Mouse (Mus musculus) erythroid progenitor cell, adult 5-6 weeks (primary cell): ENCODE data around the gene Rhot2. TPM values are rescaled to one million over a fixed set of nuclear protein-coding genes. Genes with fewer than 3 reads are reported as not detected.

Experiments used
- ATAC-seq: replicated peaks from 2 replicates; pipeline ENCODE4 v1.8.0; 2016; ENCODE audit warnings: moderate number of reproducible peaks, mild to moderate bottlenecking, moderate TSS enrichment, inconsistent platforms; ENCODE audit not compliant: poor library complexity, low FRiP score, severe bottlenecking
- total RNA-seq, 2 experiments: library from RNA; stranded (forward) in 1 of 2; stranded (reverse) in 1 of 2; fragments of 150-400 nt in 1 of 2; fragments of 186-747, 209-891 nt in 1 of 2; gene quantifications; 2 replicates each; pipeline versions ENCODE4 v1.2.3 to v1.2.4; 2015 to 2017; ENCODE audit warnings: low replicate concordance in 2 of 2

Gene Rhot2
- total RNA-seq, 2 experiments from 2014 or later = 34.4 to 41.5 TPM

DNA sequence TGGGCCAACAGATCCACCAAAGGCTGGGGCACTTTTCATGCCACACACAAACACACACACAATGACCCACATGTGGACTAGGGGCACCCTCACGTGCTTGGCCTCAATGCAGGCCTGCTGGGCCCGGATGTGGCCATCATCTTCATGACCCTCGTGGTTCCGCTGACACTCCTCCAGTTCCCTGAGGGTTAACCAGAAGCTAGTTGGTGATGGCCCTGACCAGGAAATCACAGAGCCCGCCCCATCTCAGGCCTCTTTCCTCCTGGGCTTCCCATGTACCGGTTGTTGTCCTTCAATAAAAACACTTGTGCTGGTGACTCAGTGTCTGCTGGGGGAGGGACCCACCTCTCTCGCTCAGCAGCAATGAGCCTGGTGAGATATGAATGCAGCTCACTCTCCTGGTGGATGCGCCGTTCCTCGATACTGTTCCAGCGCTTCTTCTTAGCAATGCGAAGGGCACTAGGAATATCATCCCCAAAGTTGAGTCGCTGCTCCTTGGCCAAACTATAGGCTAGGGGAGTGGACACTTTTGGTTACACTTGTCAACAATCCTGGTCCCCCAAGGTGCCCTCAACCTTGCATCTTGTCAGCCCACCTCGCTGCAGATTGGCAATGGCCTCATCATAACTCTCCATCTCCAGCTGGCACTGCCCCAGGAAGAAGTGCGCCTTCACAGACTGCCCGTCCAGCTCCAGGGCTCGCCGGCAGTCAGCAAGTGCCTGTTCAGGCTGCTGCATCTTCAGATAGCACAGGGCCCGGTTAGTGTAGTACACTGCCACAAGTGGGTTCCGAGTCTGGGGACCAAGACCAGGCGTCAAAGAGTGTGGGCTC, 13.0 kb downstream of the Rhot2 start:
- no peak for ATAC-seq

DNA sequence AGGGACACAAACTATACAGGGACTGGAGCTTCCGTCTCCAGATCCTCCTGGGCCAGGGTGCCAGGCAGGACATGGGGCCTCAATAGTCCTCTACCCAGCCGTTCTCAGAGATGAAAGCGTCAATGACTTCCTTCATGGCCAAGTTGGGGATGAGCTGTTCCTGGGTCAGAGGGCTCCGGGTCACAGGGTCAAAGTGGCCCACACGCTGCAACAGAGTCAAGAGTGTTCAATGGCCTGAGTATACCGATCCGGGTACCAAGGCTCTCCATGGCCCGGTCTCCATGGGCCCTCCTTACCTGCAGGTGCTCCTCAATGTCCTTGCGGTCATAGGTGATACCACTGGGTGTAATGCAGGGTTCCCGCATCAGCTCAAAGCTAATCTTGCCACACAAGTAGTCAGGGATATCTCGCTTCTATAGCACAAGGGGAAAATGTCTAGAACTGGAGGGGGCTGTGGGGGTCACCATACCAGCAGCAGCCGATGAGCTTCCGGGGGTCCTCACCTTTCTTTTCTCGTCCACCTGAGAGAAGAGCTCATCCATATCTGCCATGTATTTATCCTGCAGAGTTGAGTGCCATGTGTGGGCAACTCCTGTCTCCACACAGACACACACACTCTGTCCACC, 13.7 kb downstream of the Rhot2 start:
- no peak for ATAC-seq

DNA sequence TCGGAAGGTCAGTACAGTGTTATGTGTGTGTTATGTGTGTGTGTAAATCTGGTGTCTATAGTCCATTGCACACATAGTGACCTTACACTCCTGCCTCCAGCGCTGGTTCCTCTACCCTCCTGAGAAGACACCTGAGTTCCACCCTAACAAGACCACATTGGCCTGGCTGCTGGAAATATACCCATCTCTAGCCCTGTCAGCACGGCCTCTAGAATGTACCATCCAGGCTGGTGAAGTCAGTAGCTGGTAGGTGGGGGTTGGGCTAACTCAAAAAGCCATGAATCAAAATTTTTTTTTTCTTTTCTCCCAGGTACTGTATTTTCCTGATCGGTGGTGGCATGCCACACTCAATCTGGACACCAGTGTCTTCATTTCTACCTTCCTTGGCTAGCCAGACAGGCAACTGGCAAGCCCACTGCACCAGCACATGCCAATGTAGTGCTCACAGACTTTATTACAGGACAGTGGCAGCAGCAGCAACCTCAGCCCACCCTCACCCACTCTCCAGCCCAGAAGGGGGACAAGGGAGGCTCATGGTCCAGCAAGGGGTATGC, 14.4 kb downstream of the Rhot2 start:
- no peak for ATAC-seq

DNA sequence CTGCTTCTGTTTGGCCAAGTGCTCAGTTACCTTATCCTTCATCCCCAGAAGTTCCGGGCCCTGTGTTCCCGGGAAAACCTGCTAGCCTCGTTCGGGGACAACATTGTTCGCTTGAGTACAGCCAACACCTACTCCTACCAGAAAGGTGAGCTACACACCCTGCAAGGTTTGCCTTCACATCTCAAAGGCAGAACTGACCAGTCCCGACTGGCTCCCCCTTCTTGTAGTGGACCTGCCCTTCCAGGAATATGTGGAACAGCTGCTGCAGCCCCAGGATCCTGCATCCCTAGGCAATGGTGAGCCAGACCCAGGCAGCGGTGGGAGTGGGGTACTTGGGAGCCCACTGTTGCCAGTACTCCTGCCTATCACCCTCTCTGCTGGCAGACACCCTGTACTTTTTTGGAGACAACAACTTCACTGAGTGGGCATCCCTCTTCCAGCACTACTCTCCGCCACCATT, 15.1 kb downstream of the Rhot2 start:
- no peak for ATAC-seq

DNA sequence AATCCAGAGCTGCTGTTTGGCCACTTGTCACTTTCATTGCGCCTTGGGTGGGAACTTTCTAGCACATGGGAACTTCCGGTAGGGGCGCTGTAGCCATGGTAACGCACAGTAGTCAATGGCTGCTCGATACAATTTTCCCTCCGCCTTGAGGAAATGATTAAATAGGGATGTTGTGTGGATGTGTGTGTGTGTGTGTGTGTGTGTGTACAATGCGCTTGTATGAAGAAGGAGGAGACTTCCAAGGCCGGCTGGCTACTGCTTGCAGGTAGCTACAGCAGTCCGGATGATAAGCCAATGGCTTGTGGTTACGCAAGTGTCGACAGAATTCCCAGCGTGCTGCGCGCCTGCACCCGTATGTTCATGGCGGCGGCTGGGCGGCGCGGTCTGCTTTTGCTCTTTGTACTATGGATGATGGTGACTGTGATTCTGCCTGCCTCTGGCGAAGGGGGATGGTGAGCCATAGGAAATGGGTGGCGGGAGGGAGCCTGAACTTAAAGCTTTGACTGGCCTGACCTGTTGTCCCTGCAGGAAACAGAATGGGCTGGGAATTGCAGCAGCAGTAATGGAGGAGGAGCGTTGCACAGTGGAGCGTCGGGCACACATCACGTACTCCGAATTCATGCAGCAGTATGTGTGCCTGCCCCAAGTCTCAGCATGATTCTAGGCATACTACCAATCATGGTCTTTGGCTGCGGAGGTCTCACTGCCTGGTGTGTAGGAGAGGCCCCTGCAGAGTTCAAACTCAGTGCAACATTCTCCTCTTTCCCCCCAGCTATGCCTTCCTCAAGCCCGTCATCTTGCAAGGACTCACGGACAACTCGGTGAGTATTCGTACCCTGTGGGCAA, 15.7 kb downstream of the Rhot2 start, which contains the start of gene Jmjd8:
Gene Jmjd8 (plus strand): TSS at position 156 of the 846 bp plus-strand sequence.
- ATAC-seq = peak; percentile 62

DNA sequence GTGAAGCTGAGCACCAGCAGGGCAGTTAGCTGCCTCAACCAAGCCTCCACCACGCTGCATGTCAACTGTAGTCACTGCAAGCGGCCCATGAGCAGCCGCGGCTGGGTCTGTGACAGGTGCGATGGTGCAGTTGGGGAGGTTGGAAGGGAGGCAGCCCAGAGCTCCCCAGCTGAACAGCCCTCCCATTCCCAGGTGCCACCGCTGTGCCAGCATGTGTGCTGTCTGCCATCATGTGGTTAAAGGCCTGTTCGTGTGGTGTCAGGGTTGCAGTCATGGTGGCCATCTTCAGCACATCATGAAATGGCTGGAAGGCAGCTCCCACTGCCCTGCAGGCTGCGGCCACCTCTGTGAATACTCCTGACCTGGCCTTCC, 16.4 kb downstream of the Rhot2 start:
- no peak for ATAC-seq

DNA sequence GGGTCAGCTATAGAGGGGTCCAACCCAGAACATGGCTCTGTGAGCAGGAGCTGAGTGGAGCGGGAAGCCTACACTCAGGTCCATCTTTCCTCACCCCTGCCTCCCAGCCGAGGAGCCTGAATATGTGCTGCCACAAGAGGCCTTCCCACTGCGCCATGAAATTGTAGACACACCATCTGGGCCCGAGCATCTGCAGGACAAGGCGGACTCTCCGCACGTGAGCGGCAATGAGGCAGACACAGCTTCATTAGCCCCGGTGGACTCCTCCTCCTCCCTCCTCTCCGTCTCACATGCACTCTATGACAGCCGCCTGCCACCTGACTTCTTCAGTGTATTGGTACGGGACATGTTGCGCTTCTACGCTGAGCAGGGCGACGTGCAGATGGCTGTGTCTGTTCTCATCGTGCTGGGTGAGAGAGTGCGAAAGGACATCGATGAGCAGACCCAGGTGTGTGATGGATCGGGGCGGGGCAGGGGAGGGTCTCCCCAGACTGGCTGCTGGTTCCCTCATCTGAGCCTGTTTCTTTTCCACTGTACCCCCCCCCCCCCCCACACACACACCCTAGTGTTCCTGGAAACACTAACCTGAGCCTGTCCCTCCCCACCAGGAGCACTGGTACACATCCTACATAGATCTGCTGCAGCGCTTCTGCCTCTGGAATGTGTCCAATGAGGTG, 17.0 kb downstream of the Rhot2 start:
- ATAC-seq = no peak

DNA sequence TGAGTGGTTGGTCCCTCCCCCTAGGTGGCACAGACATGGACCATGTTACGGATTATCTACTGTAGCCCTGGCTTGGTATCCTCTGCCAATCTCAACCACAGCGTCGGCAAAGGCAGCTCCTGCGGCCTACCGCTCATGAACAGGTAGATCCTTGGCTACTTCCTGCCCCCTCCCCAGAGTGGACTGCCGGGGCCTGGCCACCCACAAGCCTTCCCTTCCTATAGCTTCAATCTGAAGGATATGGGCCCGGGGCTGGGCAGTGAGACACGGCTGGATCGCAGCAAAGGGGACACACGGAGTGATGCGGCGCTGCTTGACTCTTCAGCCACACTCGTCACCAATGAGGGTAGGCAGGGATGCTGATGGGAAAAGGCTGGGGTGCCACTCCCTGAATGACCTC, 17.6 kb downstream of the Rhot2 start:
- ATAC-seq = no peak

DNA sequence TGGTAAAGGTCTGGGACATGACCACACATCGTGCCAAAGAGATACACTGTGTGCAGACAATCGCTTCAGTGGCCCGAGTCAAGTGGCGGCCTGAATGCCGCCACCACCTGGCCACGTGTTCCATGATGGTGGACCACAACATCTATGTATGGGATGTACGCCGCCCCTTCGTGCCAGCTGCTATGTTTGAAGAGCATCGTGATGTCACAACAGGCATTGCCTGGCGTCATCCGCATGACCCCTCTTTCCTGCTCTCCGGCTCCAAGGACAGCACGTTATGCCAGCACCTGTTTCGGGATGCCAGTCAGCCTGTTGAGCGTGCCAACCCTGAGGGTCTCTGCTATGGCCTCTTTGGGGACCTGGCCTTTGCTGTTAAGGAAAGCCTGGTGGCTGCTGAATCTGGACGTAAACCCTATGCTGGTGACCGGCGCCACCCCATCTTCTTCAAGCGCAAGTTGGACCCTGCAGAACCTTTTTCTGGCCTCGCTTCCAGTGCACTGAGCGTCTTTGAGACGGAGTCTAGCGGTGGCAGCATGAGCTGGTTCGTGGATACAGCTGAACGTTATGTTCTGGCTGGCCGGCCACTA, 18.6 kb downstream of the Rhot2 start:
- no peak for ATAC-seq

DNA sequence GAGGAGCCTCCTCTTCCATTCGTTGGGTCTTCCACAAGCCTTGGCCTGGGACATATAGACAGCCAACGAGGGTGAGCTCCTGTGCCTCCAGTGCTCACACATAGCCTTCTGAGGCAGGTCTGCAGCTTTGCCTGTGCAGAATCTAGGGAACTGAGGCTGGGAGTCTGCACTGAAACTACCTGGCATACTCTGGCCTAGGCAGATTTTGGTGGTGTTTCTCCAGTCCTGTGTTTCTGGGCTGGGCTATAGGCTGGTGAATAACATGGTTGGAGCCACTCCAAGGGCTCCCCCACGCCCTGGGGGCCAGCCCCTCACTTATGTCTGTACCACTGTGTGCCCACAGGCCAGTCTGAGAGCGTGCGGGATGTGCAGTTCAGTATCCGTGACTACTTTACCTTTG, 19.3 kb downstream of the Rhot2 start:
- ATAC-seq = no peak

DNA sequence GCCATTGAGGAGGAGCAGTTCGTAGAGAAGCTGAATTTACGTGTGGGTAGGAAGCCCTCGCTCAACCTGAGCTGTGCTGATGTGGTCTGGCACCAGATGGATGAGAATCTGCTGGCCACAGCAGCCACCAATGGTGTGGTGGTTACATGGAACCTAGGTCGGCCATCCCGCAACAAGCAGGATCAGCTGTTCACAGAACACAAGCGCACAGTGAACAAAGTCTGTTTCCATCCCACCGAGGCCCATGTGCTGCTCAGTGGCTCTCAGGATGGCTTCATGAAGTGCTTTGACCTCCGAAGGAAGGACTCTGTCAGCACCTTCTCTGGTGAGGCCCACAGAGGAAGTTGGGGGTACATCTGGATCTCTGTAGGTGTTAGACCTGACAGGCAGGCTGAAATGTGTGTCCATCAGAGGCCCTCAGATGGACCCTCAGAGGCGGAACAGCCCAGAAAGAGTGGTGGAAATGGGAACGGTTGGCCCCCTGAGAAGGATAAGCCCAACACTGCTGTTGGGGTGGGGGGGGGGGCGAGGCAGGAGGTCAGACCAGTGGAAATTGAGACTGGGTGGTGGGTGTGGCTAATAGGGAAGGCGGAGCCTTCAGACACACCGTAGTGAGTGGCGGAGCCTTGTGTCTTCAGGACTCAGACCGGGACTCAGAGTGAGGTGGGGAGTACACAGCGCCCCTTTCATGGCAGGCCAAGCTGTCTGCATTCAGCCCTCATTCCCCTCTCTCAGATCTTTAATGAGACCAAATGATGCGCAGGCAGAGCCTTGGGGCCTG, 20.1 kb downstream of the Rhot2 start:
- ATAC-seq = no peak

DNA sequence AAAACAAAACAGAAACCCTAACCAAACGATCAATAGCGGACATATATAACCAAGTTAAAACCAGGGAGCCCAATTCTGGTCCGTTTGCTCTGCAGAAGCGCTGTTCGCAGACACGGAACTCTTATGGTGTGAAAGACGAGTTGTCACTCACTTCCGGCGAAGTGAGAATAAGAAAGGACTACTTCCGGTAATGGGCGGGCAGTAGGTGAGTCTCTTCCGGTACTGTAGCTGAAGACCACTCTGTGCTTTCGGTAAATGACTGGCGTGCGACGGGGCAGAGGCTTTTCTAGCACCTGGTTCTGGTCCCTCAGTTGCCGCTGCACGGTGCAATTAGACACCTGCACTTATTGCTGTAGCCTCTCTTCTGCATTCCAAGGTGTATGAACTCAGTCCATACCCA, 21.2 kb downstream of the Rhot2 start, which contains the start of gene Wdr24:
Gene Wdr24 (plus strand): TSS at position 176 of the 400 bp plus-strand sequence.
- peak; percentile 88 for ATAC-seq

DNA sequence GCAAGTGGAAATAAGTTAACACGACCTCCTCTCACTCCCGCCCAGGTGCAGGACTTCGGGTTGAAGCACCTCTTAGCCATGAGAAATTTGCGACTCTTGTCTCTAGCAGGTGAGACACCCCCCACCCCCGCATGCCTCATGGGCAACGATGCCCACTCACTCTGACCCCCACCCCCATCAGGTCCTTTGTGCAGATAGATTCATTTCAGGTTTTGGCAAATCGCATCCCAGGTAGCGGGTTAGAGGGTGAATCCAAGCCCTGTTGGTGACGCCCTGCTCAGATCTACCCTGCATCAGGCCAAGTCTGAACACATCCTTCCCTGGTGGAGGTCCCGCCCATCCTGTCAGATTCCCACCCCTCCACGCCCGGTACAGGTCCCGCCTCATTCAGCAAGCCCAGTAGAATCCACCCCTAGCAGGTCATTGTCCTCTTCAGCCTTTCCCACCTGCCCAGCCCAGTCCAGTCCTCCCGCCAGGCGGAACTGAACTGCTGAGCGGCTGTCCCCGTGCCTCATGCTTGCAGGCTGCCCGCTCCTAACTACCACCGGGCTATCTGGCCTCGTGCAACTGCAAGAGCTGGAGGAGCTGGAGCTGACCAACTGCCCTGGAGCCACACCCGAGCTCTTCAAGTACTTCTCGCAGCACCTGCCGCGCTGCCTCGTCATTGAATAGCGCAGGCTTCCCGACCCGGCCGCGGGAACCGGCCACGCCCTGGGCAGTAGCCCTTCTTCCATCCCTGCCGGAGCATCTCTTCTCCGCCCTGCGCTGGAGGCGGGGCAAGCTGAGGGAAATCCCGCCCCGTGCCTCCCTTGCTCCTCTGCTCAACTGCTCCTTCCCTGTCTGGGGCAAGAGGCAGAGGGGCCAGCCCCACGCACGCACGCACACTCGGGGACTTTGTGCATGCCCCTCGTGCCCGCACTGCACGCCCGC, 25.5 kb downstream of the Rhot2 start:
- ATAC-seq = peak; percentile 72

DNA sequence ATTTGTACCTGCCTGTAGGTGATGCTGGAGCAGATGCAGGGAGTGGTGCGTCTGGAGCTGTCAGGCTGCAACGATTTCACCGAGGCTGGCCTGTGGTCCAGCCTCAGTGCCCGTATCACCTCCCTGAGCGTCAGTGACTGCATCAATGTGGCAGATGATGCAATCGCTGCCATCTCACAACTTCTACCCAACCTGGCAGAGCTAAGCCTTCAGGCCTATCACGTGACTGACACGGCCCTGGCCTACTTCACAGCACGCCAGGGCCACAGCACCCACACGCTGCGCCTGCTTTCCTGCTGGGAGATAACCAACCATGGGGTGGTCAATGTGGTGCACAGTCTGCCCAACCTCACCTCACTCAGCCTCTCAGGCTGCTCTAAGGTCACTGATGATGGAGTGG, 27.0 kb downstream of the Rhot2 start:
- no peak for ATAC-seq

DNA sequence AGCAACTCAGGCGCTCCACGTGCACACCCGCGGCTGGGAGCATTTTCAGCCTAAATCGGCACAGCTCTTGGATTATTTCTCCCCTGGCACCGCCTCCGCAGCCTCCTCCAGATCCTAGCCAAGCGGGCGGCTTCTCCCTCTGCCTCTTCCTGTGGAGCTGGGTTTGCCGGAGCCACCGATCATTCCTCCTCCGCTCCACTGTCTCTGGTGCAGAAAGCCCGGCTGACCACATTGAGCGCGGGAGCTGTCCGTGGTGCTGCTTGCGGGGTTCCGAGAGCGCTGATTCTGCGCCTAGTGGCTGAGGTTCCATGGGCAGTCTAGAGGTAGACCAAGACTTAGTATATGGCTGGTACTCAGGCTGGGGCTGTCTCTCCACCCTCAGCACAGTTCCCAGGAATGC, 31.2 kb downstream of the Rhot2 start:
- ATAC-seq = peak; percentile 45

DNA sequence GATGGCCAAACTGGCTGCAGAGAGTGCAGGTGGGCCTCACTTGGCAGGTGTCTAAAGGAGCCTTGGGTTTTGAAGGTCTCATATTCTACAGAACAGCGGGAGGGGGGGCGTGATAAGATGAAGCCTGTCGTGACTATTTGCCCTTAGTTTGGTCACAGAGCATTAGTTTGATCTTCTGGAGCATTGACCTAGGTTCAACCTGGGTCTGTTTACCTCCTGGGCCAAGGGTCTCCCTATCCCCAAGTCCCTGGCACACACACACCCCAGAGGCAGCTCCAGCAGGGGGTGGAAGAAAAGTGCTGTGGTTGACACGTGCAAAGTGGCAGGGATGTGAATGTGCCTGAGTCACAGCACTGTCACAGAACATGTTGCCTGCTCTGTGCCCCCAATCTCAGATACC, 33.8 kb downstream of the Rhot2 start:
- ATAC-seq = no peak

DNA sequence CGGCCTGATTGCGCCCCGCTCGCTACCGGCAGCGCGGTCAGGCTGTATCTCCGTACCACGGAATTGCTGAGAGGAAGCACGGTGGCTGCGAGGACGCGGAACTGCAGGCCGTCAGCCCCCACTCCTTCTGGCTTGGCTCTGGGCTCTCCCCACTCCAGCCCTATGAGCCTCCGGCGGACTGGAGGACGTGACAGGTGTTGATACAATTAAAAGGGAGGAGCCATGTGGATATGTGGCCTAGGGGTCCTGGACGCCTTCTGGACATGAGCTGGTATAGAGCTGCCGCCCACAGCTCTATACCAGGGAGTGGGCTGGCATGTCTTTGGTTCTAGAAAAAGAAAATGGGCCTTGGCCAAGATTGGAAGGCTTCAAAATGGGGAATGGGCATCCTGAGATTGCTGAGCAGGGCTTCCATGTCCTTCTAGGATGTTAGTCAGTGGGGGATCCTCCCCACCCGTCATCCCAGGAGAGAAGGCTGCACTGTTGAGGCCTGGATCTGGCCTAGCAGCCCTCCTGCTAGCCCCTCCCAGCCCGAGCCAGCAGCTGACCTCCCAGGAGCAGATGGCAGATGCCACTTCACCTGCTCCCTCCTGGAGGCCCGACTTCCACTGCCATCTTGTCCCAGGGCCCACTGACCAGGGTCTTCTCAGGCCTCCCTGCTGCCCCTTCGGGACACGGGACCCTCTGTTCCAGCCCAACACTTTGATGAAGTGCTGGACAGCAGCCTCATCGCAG, 34.9 kb downstream of the Rhot2 start:
- ATAC-seq = no peak
